Mouse (Mus musculus) lung, adult 2 months (tissue): ENCODE results near the gene Sdk1.

Source experiments
- CTCF ChIP-seq: fragments of 200-500 bp; IDR thresholded peaks from 2 replicates; pipeline ENCODE4 v1.5.1; 2011; ENCODE audit warnings: mild to moderate bottlenecking, low read length, control low read depth; ENCODE audit not compliant: insufficient read depth
- POLR2A ChIP-seq: fragments of 200-500 bp; IDR thresholded peaks from 2 replicates; pipeline ENCODE4 v1.6.1; 2011; ENCODE audit warnings: low read depth, mild to moderate bottlenecking, control low read depth, low read length, borderline replicate concordance; ENCODE audit errors: extremely low read depth

- TF ChIP-seq CTCF (no peak), POLR2A (no peak)
These were observed 746.1 kb downstream of the Sdk1 start for GRCm38 (mm10) chr5:141987287-141987799.
